ENCODE assay signal across 11 mouse cellular contexts in genomic region chr12:33336561-33337125, GRCm38 (mm10). TPM values are rescaled to one million over a fixed set of nuclear protein-coding genes. Genes with fewer than 3 reads are reported as not detected.
DNase-seq lines count a peak whose midpoint lies in the region; ATAC-seq and TF ChIP-seq lines count a peak whose summit lies in the region.
"Had no signal": no experiment of that assay in that cellular context is flagged by ENCODE, and none has a peak within 500 bp of the region (broad histone marks: within the 10 kb centered on the region; RNA-seq: fewer than 3 reads in every experiment).

No protein-coding gene starts in this region.

- no peaks in the 10 kb centered on the region for H3K27me3 ChIP-seq in heart, adult 2 months (ENCODE audit: control insufficient read depth, insufficient read depth, low read length)
- no peaks in the 10 kb centered on the region for H3K27me3 ChIP-seq in liver, embryonic 14.5 days (ENCODE audit: control insufficient read depth, insufficient read depth, low read length)
- no peaks in the 10 kb centered on the region for H3K27me3 ChIP-seq in liver, embryonic 12.5 days (replicated peaks)

- TF ChIP-seq CTCF in heart, adult 2 months (IDR thresholded peaks at IDR 0.05), result peak; percentile 40
- peak; percentile 51 for TF ChIP-seq CTCF in liver, embryonic 14.5 days (IDR thresholded peaks at IDR 0.05; ENCODE audit: low read depth)

- no peak overlapping the region for H3K4me2 ChIP-seq in liver, embryonic 14.5 days (ENCODE audit: low read depth)
- H3K4me2 ChIP-seq in liver, embryonic 12.5 days, result no peak overlapping the region

- H3K79me2 ChIP-seq in heart, adult 2 months (replicated peaks; ENCODE audit: control insufficient read depth, insufficient read depth, low read length), result no peaks in the 10 kb centered on the region

- peaks cover 1% of the 10 kb centered on the region; the same call in 1 of the 2 replicates for H3K4me1 ChIP-seq in heart, adult 2 months (ENCODE audit: control insufficient read depth, insufficient read depth, low read length)
- H3K4me1 ChIP-seq in liver, embryonic 14.5 days (replicated peaks; ENCODE audit: control insufficient read depth in 2 of 2, insufficient read depth in 2 of 2, low read length in 1 of 2), result peaks cover 23 to 25% of the 10 kb centered on the region in 2 experiments
- H3K4me1 ChIP-seq in liver, embryonic 12.5 days, result peaks cover 49% of the 10 kb centered on the region

- no peak overlapping the region for H3K27ac ChIP-seq in heart, adult 2 months
- H3K27ac ChIP-seq in liver, embryonic 14.5 days, result no peak overlapping the region
- no peak overlapping the region for H3K27ac ChIP-seq in liver, embryonic 12.5 days

- intact Hi-C loops in heart, adult 2 months (cut with DNase I), result loop anchor here (10.0 kb wide), 1 partner anchor 222 kb away; no protein-coding TSS in a partner anchor

- TF ChIP-seq EP300 in heart, adult 2 months (IDR thresholded peaks at IDR 0.05; ENCODE audit: insufficient read depth, low read depth, low read length), result no peak
- TF ChIP-seq EP300 in liver, embryonic 14.5 days (IDR thresholded peaks at IDR 0.05; ENCODE audit: low read depth), result no peak

- H3K9ac ChIP-seq in heart, adult 2 months (ENCODE audit: low read depth, low read length), result no peak overlapping the region
- no peak overlapping the region for H3K9ac ChIP-seq in liver, embryonic 14.5 days (replicated peaks)
- no peak overlapping the region for H3K9ac ChIP-seq in liver, embryonic 12.5 days

- ATAC-seq in liver, embryonic 14.5 days (ENCODE audit: insufficient read depth), result no peak
- no peak for ATAC-seq in liver, embryonic 12.5 days
- ATAC-seq in megakaryocyte, adult 5-6 weeks (ENCODE audit: poor library complexity, severe bottlenecking), result no peak
- ATAC-seq: hindbrain, embryonic 16.5 days had no signal

- 82% methylated on average over 10 of the region's 10 CpGs for WGBS in heart, adult 2 months
- WGBS in liver, embryonic 14.5 days (ENCODE audit: insufficient replicate concordance), result 79% methylated on average over 10 of the region's 10 CpGs
- 72% methylated on average over 10 of the region's 10 CpGs for WGBS in liver, embryonic 12.5 days (ENCODE audit: insufficient replicate concordance)

- no peaks in the 10 kb centered on the region for H3K9me3 ChIP-seq in liver, embryonic 14.5 days (ENCODE audit: control insufficient read depth, low read length)
- H3K9me3 ChIP-seq in liver, embryonic 12.5 days (replicated peaks), result no peaks in the 10 kb centered on the region

- no peak overlapping the region for H3K4me3 ChIP-seq in heart, adult 2 months
- H3K4me3 ChIP-seq in liver, embryonic 14.5 days (ENCODE audit: insufficient read depth in 1 of 2, low read depth in 2 of 2, low read length in 2 of 2), result no peak overlapping the region
- H3K4me3 ChIP-seq in liver, embryonic 12.5 days, result no peak overlapping the region

- no peaks in the 10 kb centered on the region for H3K36me3 ChIP-seq in heart, adult 2 months (ENCODE audit: control insufficient read depth, insufficient read depth, low read length)
- peaks cover 6% of the 10 kb centered on the region for H3K36me3 ChIP-seq in liver, embryonic 14.5 days (replicated peaks; ENCODE audit: control insufficient read depth, insufficient read depth, low read depth)
- H3K36me3 ChIP-seq in liver, embryonic 12.5 days, result peaks cover 70% of the 10 kb centered on the region

- DNase-seq in heart, adult 2 months, result no peak
- no peak for DNase-seq in heart, adult 9 months (ENCODE audit: low spot score in 2 of 2)
- DNase-seq in liver, embryonic 14.5 days (ENCODE audit: low read depth in 3 of 3, low spot score in 3 of 3), result no peak
- peak; percentile 71 for DNase-seq in MN1 (ENCODE audit: low spot score)
- peak; percentile 36 for DNase-seq in embryo, embryonic 10.5 days (ENCODE audit: low spot score)
- DNase-seq: thymus, postnatal 25 days had no signal

- TF ChIP-seq POLR2A in heart, adult 2 months (IDR thresholded peaks at IDR 0.05; ENCODE audit: insufficient read depth, low read depth, low read length), result no peak

RNA-seq across cellular contexts. Expression of gene Efcab10, which starts 58.0 kb away (rescaled TPM):
- total RNA-seq in heart, adult 2 months (2021), result not detected
- 0.37 TPM in 1 of 2 replicates, not detected in the other for polyA plus RNA-seq in heart, adult 2 months (2012; rRNA removed)
- not detected in 2 replicates for polyA plus RNA-seq in liver, embryonic 14.5 days (2012; rRNA removed)
- not detected in 2 replicates for polyA plus RNA-seq in liver, embryonic 14.5 days (2014; fragmentation: Nextera tagmentation; extraction: Ambion mirVana)
- polyA plus RNA-seq in liver, embryonic 12.5 days (2016; fragmentation: Nextera tagmentation; extraction: Ambion mirVana), result not detected in 2 replicates
- not detected in 2 replicates for total RNA-seq in megakaryocyte, adult 5-6 weeks (2015)
- total RNA-seq in megakaryocyte, adult 5-6 weeks (2017), result not detected in 2 replicates
- total RNA-seq: common myeloid progenitor, adult 5-6 weeks; heart, adult 8-10 months had no signal

Comparison
In these comparisons a context has a peak if more than half of its experiments do, and no peak if none do; other contexts are left out.
1. DNase-seq: peak in MN1 (single experiment) and embryo, embryonic 10.5 days (single experiment); none in heart, adult 2 months (0 of 2), heart, adult 9 months (0 of 2) and liver, embryonic 14.5 days (0 of 3).